Comparison of ENCODE assay signal across 12 mouse cellular contexts in the genomic region with DNA sequence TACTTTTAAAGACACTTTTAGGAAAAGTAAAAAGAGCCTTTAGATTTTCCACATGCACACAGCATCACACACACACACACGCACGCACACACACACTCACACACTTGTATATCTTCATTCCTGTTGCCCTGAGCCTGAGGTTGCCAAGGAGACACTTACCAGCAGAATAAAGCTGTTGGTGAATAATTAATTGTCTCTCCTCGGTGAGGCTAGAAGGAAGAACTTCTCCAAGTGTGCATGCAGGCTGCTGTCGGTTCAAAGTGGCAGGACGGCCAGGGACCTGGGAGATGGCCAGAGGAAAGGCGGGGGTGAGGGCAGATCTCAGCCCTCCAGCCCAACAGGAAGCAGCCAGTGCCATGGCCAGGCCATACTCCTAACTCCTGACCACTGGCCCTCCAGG.
DNase-seq lines count a peak whose midpoint lies in the region; ATAC-seq lines count a peak whose summit lies in the region.
"Had no signal": no experiment of that assay in that cellular context is flagged by ENCODE, and none has a peak within 500 bp of the region (broad histone marks: within the 10 kb centered on the region; RNA-seq: fewer than 3 reads in every experiment).

No protein-coding gene starts in this region.

- DNase-seq in midbrain, embryonic 10.5 days (ENCODE audit: low spot score): peak; percentile 19
- no peak for DNase-seq in midbrain, embryonic 11.5 days (ENCODE audit: low spot score, missing footprints)
- peak; percentile 42 for DNase-seq in hindbrain, embryonic 14.5 days (ENCODE audit: low spot score)
- no peak for DNase-seq in frontal cortex, postnatal 10 days (ENCODE audit: low spot score in 2 of 2)
- no peak for DNase-seq in cerebellum, postnatal 25 days
- DNase-seq: cerebellum, postnatal 14 days; gastrocnemius, adult 2 months had no signal

- no peak overlapping the region for H3K9ac ChIP-seq in midbrain, embryonic 11.5 days (ENCODE audit: low read length)
- H3K9ac ChIP-seq in hindbrain, embryonic 14.5 days: no peak overlapping the region
- H3K9ac ChIP-seq in kidney, embryonic 15.5 days: no peak overlapping the region
- H3K9ac ChIP-seq in neural tube, embryonic 13.5 days: no peak overlapping the region
- H3K9ac ChIP-seq: embryonic facial prominence, embryonic 15.5 days; intestine, embryonic 15.5 days had no signal

- H3K4me1 ChIP-seq in midbrain, embryonic 10.5 days: peaks cover 10% of the 10 kb centered on the region
- peaks cover 8% of the 10 kb centered on the region for H3K4me1 ChIP-seq in midbrain, embryonic 11.5 days (ENCODE audit: control insufficient read depth, insufficient read depth, low read length)
- peaks cover 14% of the 10 kb centered on the region for H3K4me1 ChIP-seq in hindbrain, embryonic 14.5 days (replicated peaks; ENCODE audit: control insufficient read depth, insufficient read depth, low read length)
- H3K4me1 ChIP-seq in kidney, embryonic 15.5 days: peaks cover 18% of the 10 kb centered on the region
- H3K4me1 ChIP-seq in neural tube, embryonic 13.5 days (replicated peaks): peaks cover 16% of the 10 kb centered on the region
- H3K4me1 ChIP-seq: embryonic facial prominence, embryonic 15.5 days had no signal

- H3K27ac ChIP-seq in midbrain, embryonic 10.5 days (replicated peaks): no peak overlapping the region
- H3K27ac ChIP-seq in midbrain, embryonic 11.5 days (ENCODE audit: low read depth, low read length): no peak overlapping the region
- H3K27ac ChIP-seq in hindbrain, embryonic 14.5 days: no peak overlapping the region; the same call in 1 of the 2 replicates
- H3K27ac ChIP-seq in kidney, embryonic 15.5 days: no peak overlapping the region
- H3K27ac ChIP-seq in neural tube, embryonic 13.5 days (replicated peaks): no peak overlapping the region
- H3K27ac ChIP-seq: embryonic facial prominence, embryonic 15.5 days; gastrocnemius, adult 2 months; intestine, embryonic 15.5 days had no signal

- no peaks in the 10 kb centered on the region for H3K36me3 ChIP-seq in midbrain, embryonic 10.5 days
- no peaks in the 10 kb centered on the region for H3K36me3 ChIP-seq in midbrain, embryonic 11.5 days (ENCODE audit: control insufficient read depth, insufficient read depth, low read length)
- H3K36me3 ChIP-seq in hindbrain, embryonic 14.5 days (replicated peaks; ENCODE audit: control insufficient read depth, insufficient read depth): no peaks in the 10 kb centered on the region
- H3K36me3 ChIP-seq in kidney, embryonic 15.5 days: no peaks in the 10 kb centered on the region
- H3K36me3 ChIP-seq in neural tube, embryonic 13.5 days: no peaks in the 10 kb centered on the region
- H3K36me3 ChIP-seq: embryonic facial prominence, embryonic 15.5 days; intestine, embryonic 15.5 days had no signal

- 55% methylated on average over 6 of the region's 6 CpGs for WGBS in midbrain, embryonic 10.5 days
- WGBS in midbrain, embryonic 11.5 days: 51% methylated on average over 6 of the region's 6 CpGs
- 21% methylated on average over 6 of the region's 6 CpGs for WGBS in hindbrain, embryonic 14.5 days
- WGBS in kidney, embryonic 15.5 days: 46% methylated on average over 6 of the region's 6 CpGs
- 29% methylated on average over 6 of the region's 6 CpGs for WGBS in neural tube, embryonic 13.5 days

- peaks cover 8% of the 10 kb centered on the region; the same call in 1 of the 2 replicates for H3K27me3 ChIP-seq in midbrain, embryonic 10.5 days (ENCODE audit: low read depth, poor library complexity, severe bottlenecking)
- no peaks in the 10 kb centered on the region for H3K27me3 ChIP-seq in midbrain, embryonic 11.5 days (ENCODE audit: control insufficient read depth, insufficient read depth, low read length)
- no peaks in the 10 kb centered on the region for H3K27me3 ChIP-seq in hindbrain, embryonic 14.5 days (ENCODE audit: control insufficient read depth, insufficient read depth, low read length)
- 0 out of 2 replicates have a peak, but pooled peaks cover 3% of the 10 kb centered on the region for H3K27me3 ChIP-seq in kidney, embryonic 15.5 days
- 0 out of 2 replicates have a peak, but pooled peaks cover 9% of the 10 kb centered on the region for H3K27me3 ChIP-seq in neural tube, embryonic 13.5 days
- H3K27me3 ChIP-seq: embryonic facial prominence, embryonic 15.5 days; intestine, embryonic 15.5 days had no signal

- H3K4me3 ChIP-seq in midbrain, embryonic 10.5 days: no peak overlapping the region
- no peak overlapping the region for H3K4me3 ChIP-seq in midbrain, embryonic 11.5 days (ENCODE audit: low read depth, low read length)
- H3K4me3 ChIP-seq in hindbrain, embryonic 14.5 days (replicated peaks; ENCODE audit: low read length): no peak overlapping the region
- no peak overlapping the region for H3K4me3 ChIP-seq in kidney, embryonic 15.5 days (replicated peaks)
- H3K4me3 ChIP-seq in neural tube, embryonic 13.5 days: no peak overlapping the region
- H3K4me3 ChIP-seq: embryonic facial prominence, embryonic 15.5 days; gastrocnemius, adult 2 months; intestine, embryonic 15.5 days had no signal

- no peak for ATAC-seq in midbrain, embryonic 11.5 days (ENCODE audit: low FRiP score)
- ATAC-seq in hindbrain, embryonic 14.5 days (ENCODE audit: low FRiP score): peak; percentile 31; the same call in 1 of the 2 replicates
- peak; percentile 75; the same call in 1 of the 2 replicates for ATAC-seq in kidney, embryonic 15.5 days (replicated peaks; ENCODE audit: low FRiP score)
- peak; percentile 69; the same call in 1 of the 2 replicates for ATAC-seq in neural tube, embryonic 13.5 days (ENCODE audit: low read depth)
- ATAC-seq: intestine, embryonic 15.5 days had no signal

- H3K4me2 ChIP-seq in midbrain, embryonic 11.5 days: no peak overlapping the region
- H3K4me2 ChIP-seq in hindbrain, embryonic 14.5 days (replicated peaks): no peak overlapping the region
- H3K4me2 ChIP-seq in kidney, embryonic 15.5 days: no peak overlapping the region
- no peak overlapping the region for H3K4me2 ChIP-seq in neural tube, embryonic 13.5 days
- H3K4me2 ChIP-seq: embryonic facial prominence, embryonic 15.5 days; intestine, embryonic 15.5 days; liver, embryonic 11.5 days had no signal

- no peaks in the 10 kb centered on the region for H3K9me3 ChIP-seq in midbrain, embryonic 10.5 days (replicated peaks)
- no peaks in the 10 kb centered on the region for H3K9me3 ChIP-seq in midbrain, embryonic 11.5 days (ENCODE audit: control insufficient read depth, low read length)
- no peaks in the 10 kb centered on the region for H3K9me3 ChIP-seq in hindbrain, embryonic 14.5 days (ENCODE audit: control insufficient read depth, low read length)
- no peaks in the 10 kb centered on the region for H3K9me3 ChIP-seq in kidney, embryonic 15.5 days (replicated peaks)
- H3K9me3 ChIP-seq in neural tube, embryonic 13.5 days: no peaks in the 10 kb centered on the region
- H3K9me3 ChIP-seq: embryonic facial prominence, embryonic 15.5 days; intestine, embryonic 15.5 days had no signal

Comparison
In these comparisons a context has a peak if more than half of its experiments do, and no peak if none do; other contexts are left out.
1. DNase-seq: peak in midbrain, embryonic 10.5 days (single experiment) and hindbrain, embryonic 14.5 days (single experiment); none in midbrain, embryonic 11.5 days (single experiment), frontal cortex, postnatal 10 days (0 of 2) and cerebellum, postnatal 25 days (0 of 2).